In the genomic region with DNA sequence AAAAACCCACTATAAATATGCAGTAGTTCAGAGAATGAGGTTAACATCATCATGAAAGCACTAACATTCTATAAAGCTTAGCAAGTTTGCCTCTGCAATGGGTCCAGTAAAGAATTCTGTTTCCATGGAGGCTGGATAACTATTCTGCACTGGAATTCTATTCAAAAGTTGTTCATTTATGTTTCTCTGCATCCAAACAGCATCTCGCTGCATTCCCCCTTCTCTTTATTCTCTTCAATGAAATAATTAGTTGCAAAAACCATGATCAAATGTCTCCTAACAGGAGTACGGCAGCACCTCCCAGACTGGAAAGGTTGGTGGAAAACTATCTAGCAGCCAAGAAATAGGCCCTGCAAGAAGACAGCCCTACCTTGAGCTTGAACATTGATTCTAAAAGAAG, we compare ENCODE assay signal across 23 mouse cellular contexts.
DNase-seq lines count a peak whose midpoint lies in the region; ATAC-seq and TF ChIP-seq lines count a peak whose summit lies in the region.
"Had no signal": no experiment of that assay in that cellular context is flagged by ENCODE, and none has a peak within 500 bp of the region (broad histone marks: within the 10 kb centered on the region; RNA-seq: fewer than 3 reads in every experiment).

No protein-coding gene starts in this region.

- no peaks in the 10 kb centered on the region for H3K9me3 ChIP-seq in hindbrain, embryonic 14.5 days (ENCODE audit: control insufficient read depth, low read length)
- H3K9me3 ChIP-seq in hindbrain, postnatal 0 days (ENCODE audit: low read length) = no peaks in the 10 kb centered on the region
- no peaks in the 10 kb centered on the region for H3K9me3 ChIP-seq in midbrain, embryonic 11.5 days (ENCODE audit: control insufficient read depth, low read length)
- no peaks in the 10 kb centered on the region for H3K9me3 ChIP-seq in midbrain, embryonic 15.5 days
- H3K9me3 ChIP-seq: G1E had no signal

- no peaks in the 10 kb centered on the region for H3K36me3 ChIP-seq in hindbrain, embryonic 14.5 days (replicated peaks; ENCODE audit: control insufficient read depth, insufficient read depth)
- no peaks in the 10 kb centered on the region for H3K36me3 ChIP-seq in hindbrain, postnatal 0 days (ENCODE audit: insufficient read depth, low read length)
- no peaks in the 10 kb centered on the region for H3K36me3 ChIP-seq in midbrain, embryonic 11.5 days (ENCODE audit: control insufficient read depth, insufficient read depth, low read length)
- no peaks in the 10 kb centered on the region for H3K36me3 ChIP-seq in midbrain, embryonic 15.5 days (replicated peaks)
- H3K36me3 ChIP-seq: G1E had no signal

- no peak for ATAC-seq in hindbrain, embryonic 14.5 days (ENCODE audit: low FRiP score)
- no peak for ATAC-seq in hindbrain, postnatal 0 days
- no peak for ATAC-seq in midbrain, embryonic 11.5 days (ENCODE audit: low FRiP score)
- no peak for ATAC-seq in midbrain, embryonic 15.5 days (replicated peaks)
- ATAC-seq: activated CD4-positive, CD25-positive, alpha-beta regulatory T cell, adult 4 months; CD4-positive, CD25-positive, alpha-beta regulatory T cell, adult 4 months; Patski had no signal

- DNase-seq in hindbrain, embryonic 14.5 days (ENCODE audit: low spot score) = no peak
- DNase-seq in hindbrain, postnatal 0 days (ENCODE audit: low spot score) = no peak
- peak; percentile 54 for DNase-seq in midbrain, embryonic 11.5 days (ENCODE audit: low spot score, missing footprints)
- peak; percentile 60 for DNase-seq in brain, embryonic 14.5 days (ENCODE audit: low read depth)
- DNase-seq in MN1 (ENCODE audit: low spot score) = no peak
- DNase-seq: adrenal gland, adult 2 months; adrenal gland, adult 8-10 months; adrenal gland, postnatal 10 days; adrenal gland, postnatal 14 days; adrenal gland, postnatal 25 days; adrenal gland, postnatal 36 days; B cell, adult 2 months; cerebellum, adult 11 months; cerebellum, adult 11-12 months; cerebellum, adult 18-20 months; cerebellum, adult 2 months; cerebellum, adult 8-10 months had no signal

- no peak overlapping the region for H3K9ac ChIP-seq in hindbrain, embryonic 14.5 days
- no peak overlapping the region for H3K9ac ChIP-seq in hindbrain, postnatal 0 days (replicated peaks; ENCODE audit: low read length)
- no peak overlapping the region for H3K9ac ChIP-seq in midbrain, embryonic 11.5 days (ENCODE audit: low read length)
- no peak overlapping the region for H3K9ac ChIP-seq in midbrain, embryonic 15.5 days

- WGBS in hindbrain, embryonic 14.5 days = 39% methylated on average over 2 of the region's 2 CpGs
- 53% methylated on average over 2 of the region's 2 CpGs for WGBS in hindbrain, postnatal 0 days
- 36% methylated on average over 2 of the region's 2 CpGs for WGBS in midbrain, embryonic 11.5 days
- WGBS in midbrain, embryonic 15.5 days = 29% methylated on average over 2 of the region's 2 CpGs

- H3K4me1 ChIP-seq in hindbrain, embryonic 14.5 days (replicated peaks; ENCODE audit: control insufficient read depth, insufficient read depth, low read length) = 0 out of 2 replicates have a peak, but pooled peaks cover 5% of the 10 kb centered on the region
- H3K4me1 ChIP-seq in hindbrain, postnatal 0 days (ENCODE audit: insufficient read depth, low read length) = no peaks in the 10 kb centered on the region
- H3K4me1 ChIP-seq in midbrain, embryonic 11.5 days (ENCODE audit: control insufficient read depth, insufficient read depth, low read length) = no peaks in the 10 kb centered on the region
- no peaks in the 10 kb centered on the region for H3K4me1 ChIP-seq in midbrain, embryonic 15.5 days

- no peak for TF ChIP-seq POLR2A in brain, embryonic 14.5 days (IDR thresholded peaks at IDR 0.05; ENCODE audit: borderline replicate concordance, extremely low read depth, insufficient read depth, insufficient read length, poor library complexity, severe bottlenecking)

- no peaks in the 10 kb centered on the region for H3K27me3 ChIP-seq in hindbrain, embryonic 14.5 days (ENCODE audit: control insufficient read depth, insufficient read depth, low read length)
- H3K27me3 ChIP-seq in hindbrain, postnatal 0 days (ENCODE audit: insufficient read depth, low read length) = no peaks in the 10 kb centered on the region
- no peaks in the 10 kb centered on the region for H3K27me3 ChIP-seq in midbrain, embryonic 11.5 days (ENCODE audit: control insufficient read depth, insufficient read depth, low read length)
- H3K27me3 ChIP-seq in midbrain, embryonic 15.5 days (replicated peaks) = no peaks in the 10 kb centered on the region
- H3K27me3 ChIP-seq: CH12.LX, Patski had no signal

- no peak for TF ChIP-seq CTCF in hindbrain, postnatal 0 days (IDR thresholded peaks at IDR 0.05; ENCODE audit: low read depth)
- TF ChIP-seq CTCF in brain, embryonic 14.5 days (IDR thresholded peaks at IDR 0.05; ENCODE audit: borderline replicate concordance, extremely low read depth, insufficient read depth, insufficient read length) = no peak

- H3K27ac ChIP-seq in hindbrain, embryonic 14.5 days = peak overlapping the region; percentile 14; the same call in 1 of the 2 replicates
- no peak overlapping the region for H3K27ac ChIP-seq in hindbrain, postnatal 0 days
- no peak overlapping the region for H3K27ac ChIP-seq in midbrain, embryonic 11.5 days (ENCODE audit: low read depth, low read length)
- H3K27ac ChIP-seq in midbrain, embryonic 15.5 days = no peak overlapping the region

- H3K4me3 ChIP-seq in hindbrain, embryonic 14.5 days (replicated peaks; ENCODE audit: low read length) = no peak overlapping the region
- no peak overlapping the region for H3K4me3 ChIP-seq in hindbrain, postnatal 0 days (ENCODE audit: low read length)
- no peak overlapping the region for H3K4me3 ChIP-seq in midbrain, embryonic 11.5 days (ENCODE audit: low read depth, low read length)
- H3K4me3 ChIP-seq in midbrain, embryonic 15.5 days = no peak overlapping the region

- H3K4me2 ChIP-seq in hindbrain, embryonic 14.5 days (replicated peaks) = no peak overlapping the region
- no peak overlapping the region for H3K4me2 ChIP-seq in hindbrain, postnatal 0 days (ENCODE audit: low read depth, low read length)
- H3K4me2 ChIP-seq in midbrain, embryonic 11.5 days = no peak overlapping the region
- H3K4me2 ChIP-seq in midbrain, embryonic 15.5 days = no peak overlapping the region

Comparison
In these comparisons a context has a peak if more than half of its experiments do, and no peak if none do; other contexts are left out.
1. DNase-seq: peak in midbrain, embryonic 11.5 days (single experiment) and brain, embryonic 14.5 days (single experiment); none in hindbrain, embryonic 14.5 days (single experiment), hindbrain, postnatal 0 days (single experiment) and MN1 (single experiment).